Mouse (Mus musculus): Measurements from ENCODE around the gene Nf1. TPM values are rescaled to one million over a fixed set of nuclear protein-coding genes. Genes with fewer than 3 reads are reported as not detected.

Nf1 gene
- polyA plus RNA-seq, 1 experiment from 2014 or later: 9.3 TPM

- no peak for ATAC-seq (ENCODE audit: insufficient number of reproducible peaks, insufficient read depth, low FRiP score, low TSS enrichment)
- Histone ChIP-seq H3K4me1 (no peaks in the 10 kb centered on the region), H3K4me3 (no peak overlapping the region), H3K9me3 (no peaks in the 10 kb centered on the region), H3K4me2 (replicated peaks) (no peak overlapping the region), H3K9ac (no peak overlapping the region), H3K27me3 (no peaks in the 10 kb centered on the region), H3K27ac (no peak overlapping the region), H3K36me3 (peaks cover 74% of the 10 kb centered on the region)
- 85% methylated on average over 2 of the region's 2 CpGs for WGBS
Observed at GRCm38 (mm10) chr11:79570319-79570718, 230.8 kb downstream of the Nf1 start.

DNA sequence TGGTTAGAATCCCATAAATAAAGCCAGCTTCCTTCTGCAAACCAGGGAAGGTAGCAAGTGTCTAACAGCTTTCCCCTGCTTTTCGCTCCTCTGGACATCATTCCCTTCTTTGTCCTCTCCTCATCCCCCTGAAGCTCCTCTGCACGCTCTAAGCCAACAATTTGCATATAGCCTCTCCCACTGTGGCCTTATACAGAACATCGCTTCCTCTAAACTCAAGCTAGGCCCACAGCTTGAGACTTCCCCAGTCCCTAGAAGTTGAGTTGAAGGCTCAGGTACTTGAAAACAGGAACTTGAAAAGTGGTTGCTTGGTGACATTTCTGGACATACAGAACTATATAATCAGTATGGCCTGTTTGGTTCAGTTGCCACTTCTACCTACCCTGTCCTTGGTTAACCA is 234.3 kb downstream of the Nf1 start:
- Histone ChIP-seq H3K9ac (no peak overlapping the region), H3K9me3 (no peaks in the 10 kb centered on the region), H3K36me3 (peaks cover 67% of the 10 kb centered on the region), H3K4me1 (no peaks in the 10 kb centered on the region), H3K27me3 (no peaks in the 10 kb centered on the region), H3K4me3 (no peak overlapping the region), H3K27ac (no peak overlapping the region), H3K4me2 (replicated peaks) (no peak overlapping the region)
- whole genome bisulfite sequencing: 85% methylated on average over 3 of the region's 3 CpGs
- ATAC-seq (ENCODE audit: insufficient number of reproducible peaks, insufficient read depth, low FRiP score, low TSS enrichment): no peak

- Histone ChIP-seq H3K9ac (no peak overlapping the region), H3K36me3 (peaks cover 54% of the 10 kb centered on the region), H3K27ac (no peak overlapping the region), H3K4me2 (replicated peaks) (no peak overlapping the region), H3K4me3 (no peak overlapping the region), H3K4me1 (peaks cover 5% of the 10 kb centered on the region; the same call in 1 of the 2 replicates), H3K9me3 (no peaks in the 10 kb centered on the region), H3K27me3 (no peaks in the 10 kb centered on the region)
- ATAC-seq (ENCODE audit: insufficient number of reproducible peaks, insufficient read depth, low FRiP score, low TSS enrichment): no peak
- 90% methylated on average over 14 of the region's 14 CpGs for WGBS
Observed at GRCm38 (mm10) chr11:79575383-79576073, 236.0 kb downstream of the Nf1 start.

- H3K4me2 ChIP-seq (replicated peaks): no peak overlapping the region
- H3K4me1 ChIP-seq: peaks cover 8% of the 10 kb centered on the region; the same call in 1 of the 2 replicates
- WGBS: 51% methylated on average over 5 of the region's 5 CpGs
- peaks cover 36% of the 10 kb centered on the region for H3K36me3 ChIP-seq
- no peak overlapping the region for H3K4me3 ChIP-seq
- H3K27ac ChIP-seq: no peak overlapping the region
- H3K9me3 ChIP-seq: no peaks in the 10 kb centered on the region
- H3K9ac ChIP-seq: no peak overlapping the region
- ATAC-seq (ENCODE audit: insufficient number of reproducible peaks, insufficient read depth, low FRiP score, low TSS enrichment): no peak
- H3K27me3 ChIP-seq: no peaks in the 10 kb centered on the region
Observed at GRCm38 (mm10) chr11:79577741-79578140, 238.2 kb downstream of the Nf1 start.

- ATAC-seq (ENCODE audit: insufficient number of reproducible peaks, insufficient read depth, low FRiP score, low TSS enrichment): no peak
- no peak overlapping the region for H3K9ac ChIP-seq
- peaks cover 8% of the 10 kb centered on the region; the same call in 1 of the 2 replicates for H3K4me1 ChIP-seq
- H3K9me3 ChIP-seq: no peaks in the 10 kb centered on the region
- no peak overlapping the region for H3K27ac ChIP-seq
- H3K4me2 ChIP-seq (replicated peaks): no peak overlapping the region
- no peaks in the 10 kb centered on the region for H3K27me3 ChIP-seq
- peaks cover 17% of the 10 kb centered on the region for H3K36me3 ChIP-seq
- 37% methylated on average over 4 of the region's 4 CpGs for WGBS
- no peak overlapping the region for H3K4me3 ChIP-seq
Observed at GRCm38 (mm10) chr11:79580660-79581059, 241.2 kb downstream of the Nf1 start.

- peaks cover 8% of the 10 kb centered on the region; the same call in 1 of the 2 replicates for H3K4me1 ChIP-seq
- H3K27me3 ChIP-seq: no peaks in the 10 kb centered on the region
- no peak overlapping the region for H3K9ac ChIP-seq
- peaks cover 14% of the 10 kb centered on the region for H3K36me3 ChIP-seq
- H3K4me2 ChIP-seq (replicated peaks): no peak overlapping the region
- H3K9me3 ChIP-seq: no peaks in the 10 kb centered on the region
- no peak overlapping the region for H3K27ac ChIP-seq
- WGBS: 87% methylated on average over 6 of the region's 6 CpGs
- ATAC-seq (ENCODE audit: insufficient number of reproducible peaks, insufficient read depth, low FRiP score, low TSS enrichment): no peak
- no peak overlapping the region for H3K4me3 ChIP-seq
Observed at GRCm38 (mm10) chr11:79581257-79581656, 241.8 kb downstream of the Nf1 start.

DNA sequence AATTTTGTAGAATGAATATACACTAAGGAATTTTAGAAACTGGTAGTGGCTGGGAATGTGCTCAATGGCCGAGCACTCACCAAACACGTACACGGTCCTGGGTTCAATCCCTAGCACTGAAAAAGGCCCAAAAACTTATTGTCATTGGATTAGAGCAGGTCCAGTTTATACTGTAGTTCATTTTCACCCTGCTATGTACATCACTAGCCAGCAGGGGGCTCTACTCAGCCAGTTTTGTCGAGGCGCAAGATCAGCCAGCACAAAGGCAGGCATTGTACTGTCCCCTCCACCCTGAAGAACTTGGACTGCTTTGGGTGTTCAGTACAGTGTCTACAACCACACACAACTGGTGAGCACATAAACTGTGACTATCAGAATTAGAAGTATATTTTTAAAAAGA is 244.7 kb downstream of the Nf1 start:
- H3K4me1 ChIP-seq: peaks cover 8% of the 10 kb centered on the region; the same call in 1 of the 2 replicates
- WGBS: 4% methylated on average over 5 of the region's 5 CpGs
- H3K4me2 ChIP-seq (replicated peaks): no peak overlapping the region
- H3K36me3 ChIP-seq: no peaks in the 10 kb centered on the region; the same call in 1 of the 2 replicates
- H3K9ac ChIP-seq: no peak overlapping the region
- H3K4me3 ChIP-seq: no peak overlapping the region
- peak; percentile 76; the same call in 1 of the 2 replicates for ATAC-seq (ENCODE audit: insufficient number of reproducible peaks, insufficient read depth, low FRiP score, low TSS enrichment)
- no peak overlapping the region for H3K27ac ChIP-seq
- H3K9me3 ChIP-seq: no peaks in the 10 kb centered on the region
- peaks cover 10% of the 10 kb centered on the region for H3K27me3 ChIP-seq

DNA sequence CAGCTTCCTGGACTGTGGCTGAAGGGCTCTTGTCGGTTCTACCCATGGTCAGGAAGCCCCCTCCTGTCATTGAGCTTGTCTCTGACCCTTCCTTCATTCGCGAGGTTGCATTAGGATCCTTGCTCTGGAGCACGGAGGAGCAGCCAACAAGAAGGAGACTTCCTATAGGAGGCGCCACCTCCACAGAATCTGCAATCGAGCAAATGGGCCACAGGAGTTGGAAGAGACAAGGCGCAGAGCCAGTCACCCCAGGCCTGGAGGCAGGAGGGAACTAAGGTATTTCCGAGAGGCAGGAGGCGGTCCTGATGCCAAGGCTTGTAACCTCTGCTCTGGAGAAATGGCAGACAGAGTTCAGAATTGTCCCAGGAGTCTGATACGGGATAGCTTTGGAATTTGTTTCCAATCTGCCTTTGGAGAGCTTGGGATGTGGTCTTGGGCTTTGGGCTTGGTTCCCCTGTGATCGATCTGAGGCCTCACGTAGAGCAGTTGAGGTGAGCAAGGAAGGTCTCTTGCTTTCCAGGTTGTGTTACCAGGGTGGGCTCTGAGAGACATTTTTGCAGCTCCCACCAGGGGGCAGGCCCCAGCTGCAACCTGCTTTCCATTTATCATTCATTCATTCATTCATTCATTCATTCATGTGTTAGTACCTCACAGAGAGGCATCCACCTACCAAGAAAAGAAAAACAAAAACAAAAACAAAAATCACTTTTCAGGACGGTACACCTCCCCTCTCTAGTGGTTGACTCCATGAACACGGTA is 250.0 kb downstream of the Nf1 start:
- ATAC-seq (ENCODE audit: insufficient number of reproducible peaks, insufficient read depth, low FRiP score, low TSS enrichment): no peak
- Histone ChIP-seq H3K27me3 (peaks cover 49% of the 10 kb centered on the region), H3K27ac (no peak overlapping the region), H3K4me2 (replicated peaks) (no peak overlapping the region), H3K9me3 (no peaks in the 10 kb centered on the region), H3K9ac (no peak overlapping the region), H3K4me1 (peaks cover 9% of the 10 kb centered on the region; the same call in 1 of the 2 replicates), H3K36me3 (no peaks in the 10 kb centered on the region), H3K4me3 (no peak overlapping the region)
- WGBS: 49% methylated on average over 14 of the region's 14 CpGs

DNA sequence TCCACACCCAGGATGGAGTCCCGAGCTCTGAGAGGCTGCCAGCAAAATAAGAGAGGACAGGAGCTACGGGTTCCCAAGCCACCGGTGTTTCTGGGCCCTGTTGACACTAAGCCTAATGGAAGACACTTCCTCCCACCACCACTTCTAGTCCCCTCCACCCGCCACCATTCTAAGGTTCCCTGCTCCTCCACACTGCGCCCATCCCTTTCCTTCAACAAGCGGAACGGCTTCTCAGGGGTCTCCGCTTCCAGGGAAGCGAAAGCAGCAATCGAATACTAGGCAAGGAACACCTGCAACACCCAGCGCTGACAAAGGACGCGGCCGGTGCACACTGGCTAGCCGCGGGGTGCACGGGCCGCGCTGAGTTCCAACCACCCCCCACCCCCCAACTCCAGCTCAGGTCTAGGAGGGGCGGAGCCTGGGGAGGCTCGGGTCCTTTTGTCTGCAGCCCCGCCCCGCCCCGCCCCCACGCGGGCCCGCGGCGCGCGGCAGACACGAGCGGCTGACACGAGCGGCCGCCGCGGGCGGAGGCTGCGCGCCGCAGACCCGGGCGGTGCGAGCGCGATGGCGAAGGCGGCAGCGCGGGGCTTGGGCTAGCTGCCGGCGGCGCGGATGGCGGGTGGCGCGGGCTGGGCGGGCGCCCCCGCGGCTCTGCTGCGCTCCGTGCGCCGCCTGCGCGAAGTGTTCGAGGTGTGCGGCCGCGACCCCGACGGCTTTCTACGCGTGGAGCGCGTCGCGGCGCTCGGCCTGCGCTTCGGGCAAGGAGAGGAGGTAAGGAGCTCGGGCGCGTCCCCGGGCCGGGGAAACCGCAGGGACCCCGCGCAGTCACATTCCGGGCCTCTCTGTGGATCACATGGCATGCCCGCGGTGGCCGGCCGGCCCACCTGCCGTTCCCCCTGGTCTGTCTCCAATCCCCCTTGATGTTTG is 251.4 kb downstream of the Nf1 start, which contains the start of gene Rab11fip4:
Gene Rab11fip4 (plus strand): TSS at position 549 of the 927 bp plus-strand sequence.
- WGBS: 1% methylated on average over 80 of the region's 98 CpGs
- peak within 1 kb of the TSS; percentile 92 for H3K4me2 ChIP-seq (replicated peaks)
- H3K9ac ChIP-seq: peak within 1 kb of the TSS; percentile 66
- 0 out of 2 replicates have a peak, but pooled peaks have one; percentile 14 for ATAC-seq (ENCODE audit: insufficient number of reproducible peaks, insufficient read depth, low FRiP score, low TSS enrichment)
- H3K36me3 ChIP-seq: no peaks in the 10 kb centered on the region
- peak within 1 kb of the TSS; percentile 59 for H3K4me3 ChIP-seq
- no peaks in the 10 kb centered on the region for H3K9me3 ChIP-seq
- H3K27me3 ChIP-seq: peaks cover 49% of the 10 kb centered on the region
- H3K4me1 ChIP-seq: peaks cover 9% of the 10 kb centered on the region; the same call in 1 of the 2 replicates
- no peak within 1 kb of the TSS for H3K27ac ChIP-seq

- Histone ChIP-seq H3K4me1 (peaks cover 9% of the 10 kb centered on the region; the same call in 1 of the 2 replicates), H3K9me3 (no peaks in the 10 kb centered on the region), H3K4me2 (replicated peaks) (peak overlapping the region; percentile 92), H3K4me3 (peak overlapping the region; percentile 59), H3K27ac (no peak overlapping the region), H3K9ac (peak overlapping the region; percentile 66), H3K36me3 (no peaks in the 10 kb centered on the region), H3K27me3 (peaks cover 49% of the 10 kb centered on the region)
- WGBS: 26% methylated on average over 5 of the region's 5 CpGs
- ATAC-seq (ENCODE audit: insufficient number of reproducible peaks, insufficient read depth, low FRiP score, low TSS enrichment): no peak
Observed at GRCm38 (mm10) chr11:79591591-79591975, 252.1 kb downstream of the Nf1 start.

GRCm38 (mm10) chr11:79593495-79593894 is 254.0 kb downstream of the Nf1 start:
- no peak for ATAC-seq (ENCODE audit: insufficient number of reproducible peaks, insufficient read depth, low FRiP score, low TSS enrichment)
- no peak overlapping the region for H3K9ac ChIP-seq
- WGBS: 35% methylated on average over 11 of the region's 11 CpGs
- no peaks in the 10 kb centered on the region for H3K9me3 ChIP-seq
- H3K4me2 ChIP-seq (replicated peaks): no peak overlapping the region
- peaks cover 46% of the 10 kb centered on the region for H3K27me3 ChIP-seq
- H3K27ac ChIP-seq: no peak overlapping the region
- no peak overlapping the region for H3K4me3 ChIP-seq
- H3K4me1 ChIP-seq: peaks cover 9% of the 10 kb centered on the region; the same call in 1 of the 2 replicates
- no peaks in the 10 kb centered on the region for H3K36me3 ChIP-seq
